Mouse (Mus musculus): Measurements from ENCODE around the gene Sirt1.
"Not testable (repeated sequence)": the region's sequence is repeated elsewhere in the genome, so short reads cannot be mapped to it uniquely, and the experiment has no call there.

The Sirt1 gene

DNA sequence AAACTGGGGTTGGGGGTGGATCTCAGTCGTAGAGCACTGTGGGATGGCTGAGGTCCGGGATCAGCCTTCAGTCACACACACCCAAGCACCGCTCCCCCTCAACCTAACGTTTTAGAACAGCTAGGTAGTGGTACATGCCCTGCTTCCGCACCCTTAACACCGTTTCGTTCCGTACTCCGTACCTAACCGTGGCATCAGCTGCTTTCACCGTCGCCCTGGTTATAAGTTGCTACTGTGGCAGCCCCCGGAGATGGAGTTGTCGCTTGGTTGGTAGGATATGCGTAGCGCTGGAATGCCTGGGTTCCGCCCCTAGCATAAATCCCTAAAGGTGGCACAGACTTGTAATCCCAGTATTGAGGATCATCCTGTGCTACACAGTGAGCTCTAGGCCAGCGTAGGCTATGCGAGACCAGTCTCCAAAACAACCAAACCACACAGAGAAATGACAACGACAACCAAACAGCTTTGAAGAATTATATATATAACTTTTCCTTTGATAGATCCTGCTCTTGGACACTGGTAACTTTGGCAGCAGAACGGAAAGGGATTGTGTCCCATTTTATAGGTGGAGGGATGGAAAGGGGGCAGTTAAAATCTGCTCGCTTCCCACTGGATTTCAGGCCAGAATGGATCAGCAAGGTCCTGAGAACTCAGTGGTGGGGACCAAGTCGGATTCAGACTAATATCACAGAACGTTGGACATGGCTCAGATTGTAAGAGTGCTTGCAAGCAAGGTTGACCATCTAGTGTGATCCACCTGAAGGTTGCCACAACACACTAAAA, at the start of gene Sirt1:
TSS of gene Sirt1 (minus strand) at position 207 of the 783 bp plus-strand sequence.
- DNase-seq (ENCODE audit: extremely low read depth, insufficient read length, low spot score) = no peak

DNA sequence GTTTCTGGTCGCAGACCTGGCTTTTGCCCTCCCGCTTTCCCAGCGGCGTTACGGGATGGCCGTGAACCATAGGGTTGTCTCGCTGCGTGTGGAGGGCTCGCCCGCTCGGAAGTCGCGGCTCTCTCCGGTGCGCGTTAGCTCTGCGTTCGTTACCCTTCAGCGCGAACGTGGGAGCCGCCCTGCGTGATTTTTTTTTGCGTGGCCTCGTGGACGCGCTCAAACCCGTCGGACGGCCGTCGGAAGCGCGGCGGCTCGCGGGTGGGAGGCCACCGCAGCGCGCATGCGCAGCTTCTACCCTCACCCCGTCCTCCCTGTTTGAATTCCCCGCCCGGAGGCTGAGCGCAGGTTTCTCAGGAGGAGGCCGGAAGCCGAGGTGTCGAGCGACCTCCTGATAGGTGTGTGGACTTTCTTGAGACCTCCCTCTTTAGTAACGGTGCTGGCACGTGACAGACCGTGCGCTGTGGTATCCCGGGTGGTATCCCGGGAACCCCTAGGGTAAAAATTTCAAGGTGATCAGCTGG, 48.3 kb upstream of the Sirt1 start, which contains the start of gene Ctnna3:
TSS of gene Ctnna3 (plus strand) at position 314 of the 521 bp plus-strand sequence.
- DNase-seq (ENCODE audit: extremely low read depth, insufficient read length, low spot score) = peak; percentile 90

DNA sequence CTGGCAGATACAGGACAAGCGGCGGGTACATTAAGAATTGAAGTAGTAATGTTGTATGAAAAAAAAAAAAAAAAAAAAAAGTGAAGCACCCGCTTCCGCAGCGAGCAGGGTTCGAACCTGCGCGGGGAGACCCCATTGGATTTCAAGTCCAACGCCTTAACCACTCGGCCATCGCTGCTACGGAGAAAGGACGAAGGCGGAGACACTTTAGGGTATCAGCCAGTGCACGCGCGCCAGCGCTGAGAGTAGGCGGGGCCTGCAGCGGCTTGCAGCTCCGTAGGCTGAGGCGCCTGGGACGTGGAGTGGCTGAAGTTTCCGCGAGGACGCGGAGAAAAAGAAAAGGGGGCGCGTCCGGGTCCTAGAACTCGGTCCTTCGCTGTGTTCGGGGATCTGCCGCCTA, 47.9 kb upstream of the Sirt1 start:
- peak; percentile 99 for DNase-seq (ENCODE audit: extremely low read depth, insufficient read length, low spot score)

DNA sequence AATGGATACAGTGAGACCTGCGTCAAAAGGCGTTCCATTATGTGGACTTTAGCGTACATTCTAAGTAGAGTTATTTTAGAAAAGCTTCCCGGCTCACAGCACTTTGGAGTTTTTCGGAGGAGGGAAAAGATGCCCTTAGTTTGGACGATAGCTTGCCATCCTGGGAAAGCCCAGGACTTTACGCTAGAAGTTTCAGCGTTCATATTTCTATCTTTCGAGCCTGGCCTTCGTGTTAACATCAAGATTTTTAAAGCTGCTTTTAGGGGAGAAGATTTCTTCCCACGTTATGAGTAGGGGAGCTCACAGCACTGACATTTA, 47.5 kb upstream of the Sirt1 start:
- DNase-seq (ENCODE audit: extremely low read depth, insufficient read length, low spot score) = no peak

DNA sequence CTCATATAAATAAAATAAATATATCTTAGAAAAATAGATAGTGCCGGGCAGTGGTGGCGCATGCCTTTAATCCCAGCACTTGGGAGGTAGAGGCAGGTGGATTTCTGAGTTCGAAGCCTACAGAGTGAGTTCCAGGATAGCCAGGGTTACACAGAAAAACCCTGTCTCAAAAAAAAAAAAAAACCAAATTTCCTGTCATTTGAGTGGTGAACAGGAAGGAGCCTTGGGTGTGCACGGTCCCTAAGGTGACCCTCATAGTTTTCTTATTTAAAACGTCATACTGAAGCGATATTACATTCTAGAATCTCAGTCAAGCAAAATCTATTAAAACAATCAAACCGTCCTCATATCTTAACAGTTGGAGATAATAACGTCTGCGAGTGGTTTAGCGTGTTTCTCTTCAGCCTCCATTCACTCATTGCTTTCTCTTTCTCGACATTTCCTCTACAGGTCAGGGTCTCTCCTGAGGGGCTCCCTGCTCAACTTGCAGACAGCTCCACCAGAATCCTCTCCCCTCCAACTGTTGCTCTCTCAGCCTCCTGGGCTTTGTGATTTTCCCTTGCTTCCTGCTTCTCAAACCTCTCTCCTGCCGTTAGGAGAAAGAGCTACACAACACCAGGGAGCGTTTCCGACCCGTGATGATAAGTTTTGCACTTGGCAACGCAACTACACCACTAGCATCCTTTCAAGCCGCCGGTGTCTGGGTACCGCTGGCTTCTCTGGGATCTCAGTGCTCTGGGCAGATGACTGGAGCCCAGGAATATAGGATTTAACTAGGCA, 46.9 kb upstream of the Sirt1 start:
- peak; percentile 6 for DNase-seq (ENCODE audit: extremely low read depth, insufficient read length, low spot score)

DNA sequence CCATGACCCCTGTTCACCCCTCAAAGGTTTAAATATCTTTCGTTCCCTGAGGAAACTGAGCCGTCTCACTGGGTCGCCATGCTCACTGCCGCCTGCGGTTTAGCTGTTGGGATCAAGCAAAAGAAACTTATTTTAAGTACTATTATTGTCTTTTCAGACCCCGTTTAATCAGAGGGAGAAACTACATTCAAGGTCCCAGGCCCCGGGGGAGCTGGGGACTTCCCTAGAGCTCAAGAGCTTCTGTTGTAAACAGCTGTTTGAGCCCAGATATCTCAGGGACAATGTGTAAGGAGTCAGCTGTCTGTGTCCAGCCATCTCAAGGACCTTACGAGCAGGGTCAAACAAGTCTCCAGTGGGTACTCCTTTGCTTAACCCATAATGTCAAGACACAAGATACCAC, 45.6 kb upstream of the Sirt1 start:
- no peak for DNase-seq (ENCODE audit: extremely low read depth, insufficient read length, low spot score)

DNA sequence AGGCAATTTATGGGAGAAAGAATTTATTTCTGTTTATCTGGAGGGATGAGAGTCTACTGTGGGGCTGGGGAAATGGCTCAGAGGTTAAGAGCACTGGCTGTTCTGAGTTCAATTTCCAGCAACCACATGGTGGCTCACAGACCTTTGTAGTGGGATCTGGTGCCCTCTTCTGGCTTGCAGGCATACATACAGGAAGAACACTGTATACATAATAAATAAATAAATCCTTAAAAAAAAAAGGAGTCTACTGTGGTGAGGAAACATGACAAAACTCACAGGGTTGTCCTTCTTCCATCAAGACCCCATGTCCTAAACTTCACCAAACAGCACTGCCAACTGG, 42.9 kb upstream of the Sirt1 start:
- DNase-seq (ENCODE audit: extremely low read depth, insufficient read length, low spot score) = peak; percentile 35

DNA sequence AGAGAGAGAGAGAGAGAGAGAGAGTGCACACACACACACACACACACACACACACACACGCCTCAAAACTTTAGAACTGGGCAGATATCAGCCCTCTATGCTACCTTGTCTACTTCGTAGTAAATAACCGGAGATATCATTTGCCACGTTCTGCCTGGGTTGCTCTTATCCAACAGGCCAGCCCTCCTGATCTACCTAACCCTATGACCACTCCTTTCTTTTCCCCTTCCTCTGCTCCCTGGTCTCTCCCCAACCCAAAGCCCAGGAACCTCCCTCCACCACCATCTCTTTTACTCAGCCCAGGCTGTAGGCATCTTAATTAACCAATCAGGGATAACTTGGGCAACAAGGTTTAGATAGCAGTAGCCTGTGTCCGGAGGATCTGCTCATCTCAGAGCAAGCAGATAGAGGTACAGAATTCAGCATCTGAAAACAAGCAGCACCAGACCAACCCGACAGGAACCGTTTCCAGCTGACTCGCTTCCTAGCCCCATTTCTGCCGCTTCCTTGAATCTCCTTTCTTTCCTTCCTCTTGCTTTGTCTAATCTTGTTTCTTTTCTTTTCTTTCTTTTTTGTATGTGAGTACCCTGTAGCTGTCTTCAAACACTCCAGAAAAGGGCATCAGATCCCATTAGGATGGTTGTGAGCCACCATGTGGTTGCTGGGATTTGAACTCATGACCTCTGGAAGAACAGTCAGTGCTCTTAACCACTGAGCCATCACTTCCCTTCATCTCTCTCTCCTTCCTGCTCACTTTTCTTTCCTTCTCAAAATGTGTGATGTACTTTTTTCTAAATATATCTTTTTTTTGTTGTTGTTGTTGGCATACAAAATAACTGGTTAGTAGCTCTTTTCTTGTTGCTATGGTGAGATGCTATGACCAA, 42.3 kb upstream of the Sirt1 start:
- DNase-seq (ENCODE audit: extremely low read depth, insufficient read length, low spot score) = no peak

DNA sequence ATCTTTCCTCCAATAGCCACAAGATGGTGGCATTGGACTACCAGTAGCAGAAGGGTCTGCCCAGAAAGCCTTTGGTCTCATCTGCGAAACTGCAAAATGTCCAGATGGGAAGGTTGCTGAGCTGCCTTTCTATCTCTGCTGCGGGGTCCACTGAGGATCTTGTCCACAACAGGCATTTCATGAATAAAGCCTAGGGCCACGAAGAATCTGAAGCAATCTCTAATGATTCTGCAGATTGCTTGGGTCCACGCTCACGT, 41.2 kb upstream of the Sirt1 start:
- no peak for DNase-seq (ENCODE audit: extremely low read depth, insufficient read length, low spot score)

DNA sequence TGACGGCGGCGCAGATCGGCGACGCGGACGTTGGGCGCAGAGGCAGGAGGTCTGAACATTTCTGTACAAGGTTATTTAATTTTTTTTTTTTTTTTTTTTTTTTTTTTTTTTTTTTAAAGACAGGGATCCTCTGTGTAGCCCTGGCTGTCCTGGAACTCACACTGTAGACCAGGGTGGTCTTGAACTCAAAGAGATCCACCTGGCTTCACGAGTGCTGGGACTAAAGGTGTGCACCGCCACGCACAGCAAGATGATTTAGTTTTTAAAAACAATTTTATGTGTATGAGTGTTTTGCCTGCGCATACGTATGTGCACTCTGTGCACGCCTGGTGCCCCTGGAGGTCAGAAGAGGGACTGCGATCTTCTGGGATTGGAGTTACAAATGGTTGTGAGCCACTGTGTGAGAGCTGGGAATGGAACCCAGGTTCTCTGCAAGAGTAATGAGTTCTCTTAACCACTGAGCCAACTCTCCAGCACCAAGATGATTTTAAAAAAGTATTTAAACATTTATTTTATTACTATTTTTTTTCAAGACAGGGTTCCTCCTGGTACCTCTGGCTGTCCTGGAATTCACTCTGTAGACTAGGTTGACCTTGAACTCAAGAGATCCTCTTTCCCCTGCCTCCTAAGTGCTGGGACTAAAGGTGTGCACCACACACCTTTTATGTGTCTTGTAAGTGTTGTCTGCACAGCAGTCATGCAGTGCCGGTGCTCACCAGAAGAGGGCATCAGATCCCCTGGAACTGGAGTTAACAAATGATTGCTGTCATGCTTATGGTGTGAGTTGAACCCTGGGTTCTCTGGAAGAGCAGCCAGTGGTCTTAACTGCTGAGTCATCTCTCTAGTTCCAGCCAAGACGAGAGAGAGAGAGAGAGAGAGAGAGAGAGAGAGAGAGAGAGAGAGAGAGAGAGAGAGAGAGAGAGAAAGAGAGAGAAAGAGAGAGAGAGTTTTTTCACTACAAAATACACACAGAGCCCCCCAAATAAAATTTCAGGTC, 40.5 kb upstream of the Sirt1 start, which contains the start of gene Gm7075:
TSS of gene Gm7075 (minus strand) at position 51 of the 997 bp plus-strand sequence.
- peak; percentile 30 for DNase-seq (ENCODE audit: extremely low read depth, insufficient read length, low spot score)

DNA sequence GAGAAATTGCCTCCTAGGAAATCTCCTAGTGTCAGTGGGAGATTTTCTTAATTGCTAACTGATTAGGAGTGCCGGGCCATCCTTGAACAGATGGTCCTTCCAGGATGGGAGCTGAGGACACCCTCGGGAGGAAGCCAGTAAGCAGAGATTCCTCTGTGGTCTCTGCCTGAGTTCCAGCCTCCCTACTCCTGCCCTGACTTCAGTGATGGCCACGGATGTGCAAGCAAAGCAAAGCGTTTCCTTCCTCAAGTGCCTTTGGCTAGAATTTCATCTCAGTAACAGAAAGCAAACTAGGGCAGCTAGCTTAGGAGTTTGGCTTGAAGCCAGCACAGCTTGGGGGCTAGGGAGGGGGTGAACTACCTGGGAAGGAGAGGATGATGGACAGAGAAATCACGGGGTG, 35.6 kb upstream of the Sirt1 start:
- DNase-seq (ENCODE audit: extremely low read depth, insufficient read length, low spot score) = no peak

DNA sequence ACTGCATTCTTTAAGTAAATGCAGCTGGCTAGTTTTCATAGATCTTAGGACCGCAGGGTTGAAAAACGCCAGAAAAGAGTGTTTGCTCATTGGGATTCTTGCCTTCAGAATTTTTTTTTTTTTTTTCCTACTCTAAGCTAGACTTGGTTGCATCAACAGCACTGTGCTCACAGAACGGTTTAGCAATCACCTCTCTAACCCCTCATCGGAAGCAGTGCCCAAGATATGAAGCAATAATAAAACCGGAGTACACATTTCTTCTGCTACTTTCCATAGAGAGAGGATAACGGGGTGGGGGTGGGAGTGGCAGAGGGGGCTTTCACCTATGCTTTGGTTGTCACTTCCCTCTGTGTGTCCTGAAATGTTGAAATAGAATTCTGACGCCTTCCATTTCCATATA, 34.3 kb upstream of the Sirt1 start:
- no peak for DNase-seq (ENCODE audit: extremely low read depth, insufficient read length, low spot score)

DNA sequence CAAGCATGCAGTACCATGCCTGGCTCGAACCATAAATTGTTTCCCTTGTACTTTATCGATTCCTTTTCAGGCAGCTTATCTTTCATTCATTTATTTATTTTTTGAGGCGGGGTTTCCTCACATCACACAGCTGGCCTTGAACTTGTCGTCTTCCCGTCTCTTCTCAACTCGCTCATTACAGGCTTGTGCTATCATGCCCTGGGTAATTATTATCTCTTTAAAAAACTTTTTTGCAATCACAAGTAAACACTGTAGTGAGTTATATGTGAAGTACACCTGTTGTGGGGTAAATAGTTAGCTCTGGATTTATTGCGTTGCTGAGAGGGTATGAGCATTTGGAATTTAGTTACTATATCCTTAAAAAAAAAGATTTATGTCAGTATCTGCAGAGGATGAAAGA, 33.8 kb upstream of the Sirt1 start:
- DNase-seq (ENCODE audit: extremely low read depth, insufficient read length, low spot score) = no peak

DNA sequence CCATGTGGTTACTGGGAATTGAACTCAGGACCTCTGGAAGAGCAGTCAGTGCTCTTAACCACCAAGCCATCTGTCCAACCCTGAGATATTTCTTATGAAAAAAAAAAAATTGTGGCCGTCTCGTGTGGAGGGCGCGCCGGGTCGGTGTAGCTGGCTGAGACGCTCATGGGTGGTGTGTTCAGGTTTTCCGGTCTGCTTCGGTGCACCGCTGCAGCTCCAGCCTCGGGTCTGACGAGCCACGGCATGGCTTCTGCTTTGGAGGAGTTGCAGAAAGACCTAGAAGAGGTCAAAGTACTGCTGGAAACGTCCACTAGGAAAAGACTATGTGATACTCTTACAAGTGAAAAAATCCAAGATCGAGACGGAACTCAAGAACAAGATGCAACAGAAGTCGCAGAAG, 31.3 kb upstream of the Sirt1 start:
- no peak for DNase-seq (ENCODE audit: extremely low read depth, insufficient read length, low spot score)

DNA sequence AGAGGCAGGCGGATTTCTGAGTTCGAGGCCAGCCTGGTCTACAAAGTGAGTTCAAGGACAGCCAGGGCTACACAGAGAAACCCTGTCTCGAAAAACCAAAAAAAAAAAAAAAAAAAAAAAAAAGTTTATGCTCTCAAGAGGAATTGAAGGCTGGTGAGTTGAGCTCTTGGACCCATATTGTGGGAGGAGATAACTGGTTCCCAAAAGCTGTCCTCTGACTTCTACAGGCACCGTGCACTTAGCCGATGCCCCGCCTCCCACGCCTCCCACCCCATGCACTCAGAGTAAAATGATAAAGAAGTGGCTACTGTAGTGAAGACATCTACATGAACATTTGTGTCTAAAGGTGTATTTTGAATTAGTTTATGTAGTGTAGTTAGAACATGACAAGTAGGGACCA, 30.2 kb upstream of the Sirt1 start:
- DNase-seq (ENCODE audit: extremely low read depth, insufficient read length, low spot score) = not testable (repeated sequence)

DNA sequence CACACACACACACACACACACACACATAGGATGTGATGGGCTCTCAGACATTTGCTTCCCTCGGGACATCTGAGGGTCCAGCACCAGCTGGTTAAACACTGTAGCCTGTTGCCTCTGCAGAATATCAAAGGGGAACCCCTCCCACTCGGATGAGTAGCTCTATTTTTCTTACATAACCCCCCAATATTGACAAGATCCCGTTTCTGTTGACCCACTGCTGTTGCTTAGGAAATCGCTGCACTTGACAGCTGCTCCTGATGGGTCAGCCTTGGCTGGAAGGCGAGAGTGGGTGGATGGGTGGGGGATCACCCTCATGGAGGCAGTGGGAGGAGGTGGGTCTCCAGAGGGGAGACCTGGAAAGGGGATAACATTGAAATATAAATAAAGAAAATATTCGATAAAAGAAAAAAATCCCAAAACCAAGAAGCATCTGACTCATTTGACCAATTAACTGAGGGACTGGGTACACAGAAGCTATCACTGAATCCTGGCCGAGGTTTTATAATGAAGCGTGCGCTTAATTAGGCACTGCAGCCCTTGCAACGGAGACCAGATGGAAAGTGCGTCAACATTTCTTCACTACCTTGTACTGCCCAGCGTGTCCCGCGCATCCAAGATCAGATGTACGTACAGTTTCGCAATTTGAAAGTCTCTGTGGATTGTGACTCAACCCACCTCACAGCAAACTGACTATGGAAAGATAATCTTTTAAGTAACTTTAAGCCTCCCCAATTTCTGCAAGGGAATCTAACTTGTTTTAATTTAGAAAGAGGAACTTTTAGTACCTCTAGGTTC, 28.9 kb upstream of the Sirt1 start:
- DNase-seq (ENCODE audit: extremely low read depth, insufficient read length, low spot score) = no peak

DNA sequence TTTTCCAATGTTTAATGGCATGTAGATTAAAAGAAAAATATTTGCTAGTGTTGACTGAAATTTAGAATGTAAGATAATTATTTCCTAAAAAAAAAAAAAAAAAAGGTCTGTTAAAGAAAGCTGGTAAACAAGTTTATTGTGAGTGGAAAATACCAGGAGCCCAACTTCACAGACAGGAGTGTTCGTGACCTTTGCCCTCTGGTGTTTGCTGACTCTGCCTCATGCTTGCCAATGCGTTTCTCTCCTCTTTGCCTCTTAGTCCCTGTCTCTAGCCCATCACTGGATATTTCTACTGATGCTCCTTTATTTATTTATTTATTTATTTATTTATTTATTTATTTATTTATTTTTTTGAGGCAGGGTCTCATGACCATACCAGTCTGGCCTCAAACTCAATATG, 22.1 kb upstream of the Sirt1 start:
- DNase-seq (ENCODE audit: extremely low read depth, insufficient read length, low spot score) = no peak

DNA sequence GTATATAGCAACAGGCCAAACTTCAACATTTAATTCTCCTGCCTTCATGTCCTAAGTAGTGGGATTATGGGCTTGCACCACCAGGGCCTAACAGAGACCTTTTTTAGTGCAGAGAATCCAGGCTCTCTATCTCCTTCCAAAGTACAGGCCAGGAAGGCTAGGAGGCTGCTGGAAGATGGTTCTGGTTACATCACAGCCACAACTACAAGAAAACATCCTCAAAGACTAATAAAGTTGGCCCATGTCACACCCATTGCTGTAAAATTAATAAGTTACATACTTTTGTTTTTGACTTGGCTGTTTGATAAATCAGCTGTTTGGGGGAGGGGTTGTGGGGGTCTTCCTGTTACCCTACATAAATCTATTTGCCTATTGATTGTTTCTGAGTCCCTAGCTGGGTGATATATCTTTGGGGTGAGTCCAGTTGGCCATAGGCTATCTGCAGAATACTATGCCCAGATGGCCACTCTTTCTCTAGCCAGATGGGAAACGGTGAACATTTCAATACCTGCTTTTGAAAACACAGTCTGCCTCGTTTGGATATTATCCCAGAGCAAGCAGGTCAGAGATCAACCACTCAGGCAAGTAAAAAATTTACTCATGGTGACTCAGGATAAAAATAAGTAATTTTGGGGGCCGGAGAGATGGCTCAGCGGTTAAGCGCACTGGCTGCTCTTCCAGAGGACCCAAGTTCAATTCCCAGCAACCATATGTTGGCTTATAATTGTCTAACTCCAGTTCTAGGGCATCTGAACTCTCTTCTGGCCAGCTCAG, 21.4 kb upstream of the Sirt1 start:
- no peak for DNase-seq (ENCODE audit: extremely low read depth, insufficient read length, low spot score)

DNA sequence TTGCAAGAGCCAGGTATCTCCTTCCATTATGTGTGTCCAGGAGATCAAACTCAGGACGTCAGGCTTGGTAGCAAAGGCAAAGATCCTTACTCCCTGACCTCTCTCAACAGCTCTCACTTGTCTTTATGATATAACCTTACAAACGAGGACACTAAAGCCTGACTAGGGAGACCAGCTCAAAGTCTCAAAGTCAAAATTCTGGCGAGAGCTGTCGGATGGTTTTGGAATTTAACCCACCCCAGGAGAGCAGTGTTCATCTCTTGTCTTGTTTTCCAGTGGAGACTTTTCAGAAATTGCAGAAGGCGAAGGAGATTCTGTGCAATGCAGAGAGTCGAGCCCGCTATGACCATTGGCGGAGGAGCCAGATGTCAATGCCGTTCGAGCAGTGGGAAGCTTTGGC, 15.5 kb upstream of the Sirt1 start:
- no peak for DNase-seq (ENCODE audit: extremely low read depth, insufficient read length, low spot score)

All from 3134 (cell line).